Mouse (Mus musculus) bone marrow, adult 2 months (tissue): ENCODE data around the gene Nt5c2.

Source experiments
- CTCF ChIP-seq: fragments of 200-500 bp; IDR thresholded peaks from 2 replicates; pipeline ENCODE4 v1.5.1; 2011; ENCODE audit warnings: low read length, control low read depth; ENCODE audit not compliant: control insufficient read depth, insufficient read depth
- POLR2A ChIP-seq: fragments of 200-500 bp; IDR thresholded peaks from 2 replicates; pipeline ENCODE4 v1.6.1; 2011; ENCODE audit warnings: low read depth, mild to moderate bottlenecking, control low read depth, low read length, borderline replicate concordance; ENCODE audit not compliant: control insufficient read depth

GRCm38 (mm10) chr19:46879876-46880275, 135.1 kb downstream of the Nt5c2 start:
- TF ChIP-seq POLR2A (no peak), CTCF (no peak)
